Mouse (Mus musculus) kidney, adult 2 months (tissue): ENCODE measurements around the gene Id2. TPM values are rescaled to one million over a fixed set of nuclear protein-coding genes. Genes with fewer than 3 reads are reported as not detected.

Source experiments
- DNase-seq: peaks from one replicate; pipeline ENCODE4 v3.0.0; 2021
- H3K27ac ChIP-seq: fragments of 200-500 bp; 2 replicates; pipeline ENCODE4 v1.5.1; 2012; ENCODE audit warnings: low read depth, low read length, control low read depth, inconsistent platforms; ENCODE audit not compliant: insufficient read depth
- H3K27me3 ChIP-seq: fragments of 200-500 bp; replicated peaks from 2 replicates; pipeline ENCODE4 v1.6.1; 2012; ENCODE audit warnings: mild to moderate bottlenecking, moderate library complexity, low read length, inconsistent platforms; ENCODE audit not compliant: control insufficient read depth, insufficient read depth
- H3K36me3 ChIP-seq: fragments of 200-500 bp; 2 replicates; pipeline ENCODE4 v1.6.1; 2012; ENCODE audit warnings: mild to moderate bottlenecking, moderate library complexity, low read length, inconsistent platforms; ENCODE audit not compliant: control insufficient read depth, insufficient read depth
- H3K4me1 ChIP-seq: fragments of 200-500 bp; 2 replicates; pipeline ENCODE4 v1.6.1; 2011; ENCODE audit warnings: low read length; ENCODE audit not compliant: control insufficient read depth, insufficient read depth
- H3K4me3 ChIP-seq: fragments of 200-500 bp; 2 replicates; pipeline ENCODE4 v1.5.1; 2011; ENCODE audit warnings: mild to moderate bottlenecking, low read depth, low read length, control low read depth; ENCODE audit not compliant: insufficient read depth
- CTCF ChIP-seq: fragments of 200-500 bp; conservative IDR thresholded peaks from 2 replicates; pipeline ENCODE4 v1.5.1; 2011; ENCODE audit warnings: low read depth, mild to moderate bottlenecking, control low read depth, low read length, moderate library complexity, mixed read lengths; ENCODE audit not compliant: insufficient read depth, insufficient read length
- POLR2A ChIP-seq: fragments of 200-500 bp; IDR thresholded peaks from one replicate; pipeline ENCODE4 v1.6.1; 2011; ENCODE audit warnings: low read depth, low read length, control low read depth
- WGBS: fragments of 180-500 bp; shearing (Covaris S2); methylation state at CpG from one replicate; pipeline ENCODE4 v1.1.7; 2018; 5-methylcytosine and 5-hydroxymethylcytosine counted together
- polyA plus RNA-seq: library from polyadenylated mRNA; depleted of rRNA; stranded (reverse); fragments of >200 nt; gene quantifications from 2 replicates; pipeline ENCODE4 v1.2.3, GENCODE M21; 2012

Id2 gene
- polyA plus RNA-seq, 1 experiment: 476 TPM

DNA sequence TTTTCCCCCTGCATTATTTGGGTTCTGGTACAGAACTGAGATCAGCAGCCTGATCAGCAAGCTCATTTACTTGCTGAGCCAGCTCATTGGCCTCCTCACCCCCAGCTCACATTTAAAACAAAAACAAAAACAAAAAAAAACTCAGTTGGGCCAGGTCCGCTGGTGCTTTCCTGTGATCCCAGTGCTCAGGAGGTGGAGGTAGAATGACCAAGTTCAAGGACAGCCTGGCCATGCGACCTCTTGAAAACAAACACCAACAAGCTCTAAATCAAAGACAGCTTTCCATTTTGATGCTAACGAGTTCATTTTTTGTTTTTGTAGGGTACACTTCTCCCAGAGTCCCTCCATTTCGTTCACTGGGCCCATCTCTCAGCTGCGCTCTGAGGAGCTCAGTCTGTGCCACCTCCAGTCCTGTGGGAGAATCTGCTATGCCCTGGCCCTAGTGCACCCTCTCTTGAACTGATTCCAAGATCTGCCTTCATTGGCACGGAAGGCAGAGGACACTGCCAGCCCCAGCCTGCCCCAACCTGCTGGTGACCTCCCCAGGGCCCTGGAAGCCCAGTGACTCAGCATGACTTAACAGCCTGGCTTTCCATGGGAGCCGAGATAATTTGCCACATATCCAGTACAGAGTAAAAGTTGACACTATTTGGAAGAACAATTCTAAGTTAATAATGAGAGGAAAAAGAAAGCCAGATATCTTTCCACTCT, 13.2 kb upstream of the Id2 start:
- H3K27me3 ChIP-seq: no peaks in the 10 kb centered on the region
- peak overlapping the region; percentile 86 for H3K27ac ChIP-seq
- peaks cover 19% of the 10 kb centered on the region for H3K4me1 ChIP-seq
- no peak overlapping the region for H3K4me3 ChIP-seq
- 34% methylated on average over 7 of the region's 7 CpGs for WGBS
- no peaks in the 10 kb centered on the region for H3K36me3 ChIP-seq
- DNase-seq: peak; percentile 91
- TF ChIP-seq CTCF (no peak), POLR2A (no peak)

- H3K27me3 ChIP-seq: no peaks in the 10 kb centered on the region
- H3K27ac ChIP-seq: peak overlapping the region; percentile 68
- no peaks in the 10 kb centered on the region for H3K36me3 ChIP-seq
- no peak for TF ChIP-seq CTCF
- TF ChIP-seq POLR2A: no peak
- peak; percentile 72 for DNase-seq
- 39% methylated on average over 2 of the region's 2 CpGs for WGBS
- no peak overlapping the region for H3K4me3 ChIP-seq
- H3K4me1 ChIP-seq: peaks cover 19% of the 10 kb centered on the region
These were observed 11.9 kb upstream of the Id2 start for GRCm38 (mm10) chr12:25108865-25109264.

- H3K36me3 ChIP-seq: no peaks in the 10 kb centered on the region
- no peak overlapping the region for H3K27ac ChIP-seq
- H3K4me3 ChIP-seq: no peak overlapping the region
- no peak for DNase-seq
- no peaks in the 10 kb centered on the region for H3K27me3 ChIP-seq
- TF ChIP-seq POLR2A (no peak), CTCF (no peak)
- peaks cover 9% of the 10 kb centered on the region for H3K4me1 ChIP-seq
These were observed 7.6 kb upstream of the Id2 start for GRCm38 (mm10) chr12:25104541-25104940.

GRCm38 (mm10) chr12:25103911-25104310, 7.0 kb upstream of the Id2 start:
- no peaks in the 10 kb centered on the region for H3K36me3 ChIP-seq
- no peaks in the 10 kb centered on the region for H3K27me3 ChIP-seq
- TF ChIP-seq POLR2A (no peak), CTCF (no peak)
- no peak overlapping the region for H3K27ac ChIP-seq
- peaks cover 7% of the 10 kb centered on the region; the same call in 1 of the 2 replicates for H3K4me1 ChIP-seq
- WGBS: 49% methylated on average over 6 of the region's 6 CpGs
- H3K4me3 ChIP-seq: no peak overlapping the region
- DNase-seq: peak; percentile 57

DNA sequence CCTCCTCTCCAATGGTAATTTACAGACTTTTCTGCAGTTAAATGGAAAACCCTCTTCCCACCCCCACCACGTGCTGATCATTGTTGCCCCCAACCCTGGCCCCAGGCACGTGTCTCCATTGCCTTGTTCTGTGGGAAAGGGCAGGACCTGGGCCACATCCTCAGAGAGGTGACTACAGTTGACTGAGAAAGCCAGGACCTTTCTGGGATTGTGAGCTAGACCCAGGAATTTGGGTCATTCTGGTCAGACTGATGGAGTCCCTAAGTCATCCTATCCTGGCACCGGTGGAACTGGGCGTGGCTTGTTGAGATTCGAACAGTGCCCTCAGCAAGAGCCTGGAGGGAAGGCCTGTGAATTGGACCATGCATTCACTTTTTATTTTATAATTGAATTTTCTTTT, 4.4 kb upstream of the Id2 start:
- no peak overlapping the region for H3K27ac ChIP-seq
- no peak for TF ChIP-seq CTCF
- no peak for TF ChIP-seq POLR2A
- WGBS: 25% methylated on average over 5 of the region's 5 CpGs
- H3K4me1 ChIP-seq: peaks cover 2% of the 10 kb centered on the region; the same call in 1 of the 2 replicates
- H3K27me3 ChIP-seq: no peaks in the 10 kb centered on the region
- H3K4me3 ChIP-seq: no peak overlapping the region
- peak; percentile 77 for DNase-seq
- no peaks in the 10 kb centered on the region for H3K36me3 ChIP-seq

DNA sequence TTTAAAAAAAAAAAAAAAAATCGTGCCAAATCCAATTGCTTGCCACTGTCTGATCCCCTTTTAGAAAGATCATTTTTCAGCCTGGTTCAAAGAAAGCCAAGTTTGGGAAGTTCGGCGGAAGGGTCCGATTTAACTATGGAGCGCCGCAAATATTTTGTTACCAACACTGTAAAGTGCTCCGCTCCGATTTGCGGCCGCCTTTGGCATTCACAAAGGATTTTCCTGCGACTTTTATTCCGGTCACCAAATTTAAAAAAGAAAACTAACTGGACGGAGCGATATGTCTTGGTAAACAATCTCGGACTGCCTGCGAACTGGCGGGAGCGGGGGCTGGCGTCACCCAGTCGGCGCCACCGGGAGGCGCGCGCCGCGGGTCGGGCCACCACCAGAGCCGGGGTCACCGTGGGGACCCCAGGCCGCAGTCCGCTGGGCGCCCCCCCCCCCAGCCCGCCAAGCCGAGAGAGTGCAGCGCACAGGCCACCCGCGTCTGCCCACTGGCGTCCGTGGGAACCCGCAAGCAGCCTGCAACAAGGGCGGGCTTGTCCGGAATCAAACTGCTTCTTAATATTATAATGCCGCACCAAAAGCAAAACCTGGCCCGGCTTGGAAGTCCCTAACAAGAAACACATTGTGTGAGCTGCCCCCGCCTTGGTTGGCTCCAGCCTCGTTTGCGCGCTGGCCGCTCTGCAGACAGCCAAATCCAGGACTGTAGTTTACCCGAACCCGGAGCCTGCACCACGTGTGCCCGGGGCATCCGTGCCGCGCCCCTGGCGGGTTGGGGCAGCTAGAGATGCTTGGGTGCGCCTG, 3.7 kb upstream of the Id2 start:
- Histone ChIP-seq H3K36me3 (no peaks in the 10 kb centered on the region), H3K4me3 (peak overlapping the region; percentile 56), H3K27me3 (no peaks in the 10 kb centered on the region), H3K4me1 (peaks cover 2% of the 10 kb centered on the region; the same call in 1 of the 2 replicates), H3K27ac (peak overlapping the region; percentile 92)
- peak; percentile 74 for DNase-seq
- TF ChIP-seq CTCF (no peak), POLR2A (no peak)
- WGBS: 1% methylated on average over 59 of the region's 59 CpGs

- Histone ChIP-seq H3K4me1 (peaks cover 2% of the 10 kb centered on the region; the same call in 1 of the 2 replicates), H3K4me3 (peak overlapping the region; percentile 53), H3K36me3 (no peaks in the 10 kb centered on the region), H3K27me3 (no peaks in the 10 kb centered on the region), H3K27ac (peak overlapping the region; percentile 92)
- no peak for TF ChIP-seq POLR2A
- no peak for TF ChIP-seq CTCF
- 2% methylated on average over 38 of the region's 38 CpGs for WGBS
- peak; percentile 70 for DNase-seq
These were observed 2.8 kb upstream of the Id2 start for GRCm38 (mm10) chr12:25099563-25100408.
